Mouse (Mus musculus) left cerebral cortex, adult 9 months (tissue): ENCODE measurements around the gene Kcns3.

Source experiments
- DNase-seq, 2 experiments: peaks; one replicate each; pipeline ENCODE4 v3.0.0; 2022; ENCODE audit warnings: low spot score in 2 of 2

The Kcns3 gene

DNA sequence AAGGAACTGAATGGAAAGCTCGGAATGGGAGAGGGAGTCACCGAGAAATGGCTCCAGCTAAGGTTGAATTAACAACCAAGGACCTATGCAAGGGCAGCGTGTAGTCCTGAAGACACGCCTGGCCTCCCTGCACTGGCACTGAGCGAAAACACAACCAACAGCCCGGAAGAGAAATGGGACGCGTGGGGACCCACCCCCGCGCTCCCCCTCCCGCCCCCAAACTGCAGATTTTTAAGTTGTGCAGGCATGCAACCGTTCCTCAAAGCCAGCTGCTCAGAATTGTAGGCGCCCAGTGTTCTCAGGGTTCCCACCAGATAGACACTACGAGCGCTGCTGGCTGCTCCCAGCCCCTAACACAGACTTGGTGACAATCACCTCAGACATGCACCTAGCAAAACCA, at the start of gene Kcns3:
Gene Kcns3 (minus strand): TSS at position 42 of the 400 bp plus-strand sequence.
- DNase-seq = no peak

DNA sequence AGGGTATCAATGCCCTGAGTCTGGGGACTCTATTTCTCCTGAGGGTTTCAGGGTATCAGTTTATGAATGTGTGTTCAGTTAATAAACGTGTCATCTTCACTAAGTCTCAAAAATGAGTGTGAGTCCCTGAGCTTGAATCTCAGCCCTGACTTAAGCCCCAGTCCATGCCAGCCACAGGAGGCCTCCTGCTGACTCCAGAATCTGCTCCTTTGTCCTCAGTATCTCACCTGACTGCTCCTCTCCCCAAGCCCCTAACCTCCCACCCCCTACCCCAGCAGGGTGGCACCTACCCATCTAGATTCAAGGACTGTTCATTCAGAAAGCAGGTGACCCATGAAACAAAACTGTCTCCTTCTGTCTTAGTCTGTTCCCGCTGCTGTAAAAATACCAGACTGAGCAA, 47.7 kb upstream of the Kcns3 start:
- DNase-seq = no peak

DNA sequence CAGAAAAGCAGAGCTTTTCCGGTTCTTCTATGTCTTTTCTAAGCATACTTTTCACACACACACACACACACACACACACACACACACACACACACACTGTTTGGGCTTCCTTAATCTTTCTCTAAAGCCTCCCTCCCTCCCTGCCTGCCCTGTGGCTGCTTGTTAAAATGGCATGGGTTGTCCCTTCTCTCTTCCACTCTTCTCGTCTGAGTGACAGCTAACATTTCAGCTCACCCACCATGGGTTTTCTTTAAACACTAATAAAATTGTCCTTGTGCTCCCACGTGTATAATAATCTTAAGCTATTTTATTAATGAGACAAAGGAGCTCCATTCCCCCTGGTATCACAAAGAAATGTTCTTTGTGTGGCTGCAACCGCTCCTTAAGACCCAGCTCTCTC, 47.2 kb upstream of the Kcns3 start:
- no peak for DNase-seq

DNA sequence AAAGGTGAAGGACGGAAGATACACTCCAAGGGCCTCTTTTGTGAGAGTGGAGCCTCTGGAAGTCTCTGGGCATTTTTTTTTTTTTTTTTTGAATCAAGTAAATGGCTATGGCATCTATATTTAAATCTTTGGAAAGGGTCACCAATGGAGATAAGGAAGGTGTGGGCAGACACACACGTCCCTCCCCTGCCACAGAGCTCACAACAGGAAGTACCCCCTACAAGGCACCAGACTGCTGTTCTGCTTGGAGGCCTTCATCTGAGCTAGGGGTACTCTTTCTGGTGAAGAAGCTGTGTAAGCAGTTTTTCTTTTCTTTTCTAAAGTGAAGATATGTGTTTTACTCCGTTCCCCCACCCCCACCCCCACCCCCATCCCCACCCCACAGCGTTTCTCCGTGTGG, 46.0 kb upstream of the Kcns3 start:
- DNase-seq = no peak

DNA sequence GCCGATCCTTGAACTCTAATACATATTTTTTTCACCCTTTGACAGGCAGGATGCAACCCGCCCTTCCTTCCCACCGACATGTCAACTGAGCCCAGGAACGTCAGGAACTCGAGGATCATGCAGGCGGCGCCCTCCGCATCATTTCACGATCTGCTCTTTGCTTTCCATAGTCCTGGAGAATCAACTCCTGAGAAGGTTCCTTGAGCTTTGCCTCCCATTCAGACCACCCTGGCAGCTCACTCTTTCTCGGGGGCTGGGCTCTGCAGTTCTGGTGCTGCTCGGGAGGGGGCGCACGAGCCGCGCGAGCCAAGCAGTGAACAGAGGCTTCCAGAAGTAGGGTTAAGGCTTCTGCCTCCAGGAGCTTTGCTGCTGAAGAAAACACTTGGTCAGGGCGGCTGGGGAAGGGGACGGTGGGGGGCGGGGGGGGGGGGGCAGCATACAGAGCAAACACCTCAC, 45.3 kb upstream of the Kcns3 start:
- DNase-seq = peak in 1 of 2 experiments; percentile 69

DNA sequence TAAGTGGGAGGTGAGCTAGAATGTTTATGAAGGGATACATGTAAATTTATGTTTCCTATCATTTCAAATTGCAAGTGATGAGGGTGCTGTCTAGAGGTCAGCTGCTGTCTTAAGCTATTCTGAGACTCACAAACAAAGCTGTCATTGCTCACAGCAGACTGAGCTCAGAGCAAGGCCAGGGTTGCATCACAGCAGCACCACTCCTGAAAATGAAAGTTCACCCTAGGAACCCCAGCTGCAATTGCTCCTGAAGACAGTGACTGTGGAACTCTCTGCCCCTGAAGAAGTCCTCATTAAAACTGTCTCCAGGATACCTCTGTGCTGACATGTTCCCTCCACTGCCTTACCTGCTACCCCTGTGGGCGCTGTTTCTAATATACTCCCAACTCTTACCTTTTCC, 44.2 kb upstream of the Kcns3 start:
- DNase-seq = no peak

DNA sequence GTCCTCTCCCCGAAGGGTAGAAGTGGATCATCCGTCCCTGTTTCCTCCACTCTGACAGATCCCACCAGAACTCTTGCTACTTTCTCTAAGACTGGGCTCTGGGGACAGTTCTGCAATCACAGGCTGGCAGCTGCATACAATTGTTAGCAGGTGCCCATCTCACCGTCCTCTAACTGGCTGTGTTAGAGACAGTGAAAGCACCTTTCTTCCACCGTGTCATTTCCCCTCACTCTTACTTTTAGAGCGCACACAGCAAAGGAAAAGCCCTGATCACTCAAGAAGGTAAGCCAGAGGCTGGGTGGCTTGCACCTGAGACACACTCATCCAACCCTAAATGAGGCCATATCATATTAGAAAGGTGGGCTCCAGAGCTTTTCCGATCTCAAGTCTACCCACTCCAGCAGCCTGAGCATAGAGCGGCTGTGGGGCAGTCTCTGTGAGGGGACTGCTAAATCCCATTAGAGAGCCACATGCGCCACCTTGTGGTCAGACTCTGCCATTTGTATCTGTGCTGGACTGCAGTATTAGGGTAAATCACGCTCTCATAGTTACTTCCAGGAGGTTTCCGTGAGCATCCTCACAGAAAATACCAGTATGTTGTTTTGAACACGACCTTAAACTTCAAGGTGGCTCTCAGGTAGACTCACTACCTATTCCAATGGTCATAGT, 27.8 kb upstream of the Kcns3 start:
- DNase-seq = peak; percentile 26 to 91

DNA sequence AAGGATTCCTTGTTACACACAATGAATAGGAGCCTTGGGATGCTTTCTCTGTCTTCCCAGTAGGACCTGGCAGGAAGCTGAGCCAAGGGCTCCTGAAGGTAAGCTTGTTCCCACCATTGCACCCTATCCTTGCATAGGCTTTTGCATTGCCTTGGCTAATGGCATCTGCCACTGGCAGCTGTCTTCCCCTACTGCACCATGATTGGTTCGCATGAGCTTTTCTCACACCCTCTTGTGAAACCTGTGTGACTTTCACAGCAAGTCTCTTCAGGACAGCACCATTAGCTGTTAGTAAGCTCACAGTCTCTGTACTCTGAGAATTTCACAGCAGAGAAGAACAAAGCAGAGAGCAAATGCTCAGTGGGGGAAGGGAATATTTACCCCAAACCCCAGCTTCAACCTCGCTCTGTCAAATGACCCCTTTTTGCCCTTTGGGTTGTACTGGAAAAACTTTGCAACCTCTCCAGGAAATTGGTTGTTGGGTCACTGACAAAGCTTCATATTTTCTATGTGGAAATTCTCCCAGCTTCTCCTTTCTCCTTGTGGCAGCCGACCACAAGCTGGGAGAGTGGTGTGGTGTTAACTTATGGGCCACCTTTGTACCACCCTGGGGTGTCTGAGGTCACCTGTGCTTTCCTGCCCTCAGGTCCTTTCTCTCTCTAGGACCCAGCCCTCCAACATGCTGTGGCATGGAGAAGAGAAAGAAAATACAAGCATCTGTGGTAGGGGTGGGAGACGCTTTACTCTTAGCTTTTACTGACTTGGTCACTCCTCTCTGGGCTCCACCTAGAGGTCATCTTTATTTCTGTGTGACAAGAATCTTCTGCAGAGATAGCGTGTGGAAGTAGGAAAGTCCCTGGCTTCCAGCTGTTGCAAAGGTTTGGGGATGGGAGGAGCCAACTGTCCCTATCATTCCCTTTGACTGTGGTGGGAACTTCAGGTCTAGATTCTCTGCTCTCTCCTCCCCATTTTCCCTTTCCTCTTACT, 26.8 kb upstream of the Kcns3 start:
- no peak for DNase-seq

DNA sequence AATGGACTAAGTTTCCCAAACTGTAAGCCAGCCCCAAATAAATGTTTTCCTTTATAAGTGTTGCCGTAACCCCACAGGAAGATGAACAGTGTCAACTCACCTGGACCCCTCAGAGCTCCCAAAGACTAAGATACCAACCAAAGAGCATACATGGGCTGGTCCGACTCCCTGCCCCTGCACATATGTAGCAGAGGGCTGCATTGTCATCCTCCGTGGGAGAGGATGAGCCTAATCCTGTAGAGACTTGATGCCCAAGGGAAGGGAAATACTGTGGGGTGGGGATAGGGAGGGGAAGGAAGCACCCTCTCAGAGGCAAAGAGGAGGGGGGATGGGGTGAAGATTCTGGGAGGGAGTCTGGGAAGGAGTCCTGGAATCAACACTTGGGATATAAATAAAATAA, 7.8 kb upstream of the Kcns3 start:
- DNase-seq = no peak

- no peak for DNase-seq
These were observed 4.3 kb upstream of the Kcns3 start for GRCm38 (mm10) chr12:11155123-11155522.

GRCm38 (mm10) chr12:11153587-11153986, 2.7 kb upstream of the Kcns3 start:
- no peak for DNase-seq

- DNase-seq = no peak
These were observed 492 bp downstream of the Kcns3 start for GRCm38 (mm10) chr12:11150192-11150935.

GRCm38 (mm10) chr12:11149421-11150191, 1.2 kb downstream of the Kcns3 start:
- DNase-seq = peak in 1 of 2 experiments; percentile 13

GRCm38 (mm10) chr12:11149121-11149420, 1.8 kb downstream of the Kcns3 start:
- DNase-seq = no peak

DNA sequence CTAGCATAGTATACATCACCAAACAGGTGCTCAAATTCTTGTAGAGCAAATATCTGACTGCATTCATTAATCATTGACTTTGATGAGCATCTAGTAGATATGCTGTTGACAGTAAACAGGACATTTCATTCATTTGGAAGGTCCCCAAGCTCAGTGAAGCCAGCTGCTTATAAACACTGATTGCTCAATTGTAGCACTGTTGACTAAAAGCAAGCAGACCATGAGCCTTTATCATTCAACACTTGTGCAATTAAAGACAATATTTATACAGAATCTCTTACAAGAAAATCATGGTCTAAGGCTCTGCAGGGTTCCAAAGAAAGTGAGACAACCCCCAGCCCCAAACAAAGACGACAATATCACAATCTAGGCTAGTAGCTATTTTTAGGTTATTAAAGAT, 6.0 kb downstream of the Kcns3 start:
- DNase-seq = no peak

DNA sequence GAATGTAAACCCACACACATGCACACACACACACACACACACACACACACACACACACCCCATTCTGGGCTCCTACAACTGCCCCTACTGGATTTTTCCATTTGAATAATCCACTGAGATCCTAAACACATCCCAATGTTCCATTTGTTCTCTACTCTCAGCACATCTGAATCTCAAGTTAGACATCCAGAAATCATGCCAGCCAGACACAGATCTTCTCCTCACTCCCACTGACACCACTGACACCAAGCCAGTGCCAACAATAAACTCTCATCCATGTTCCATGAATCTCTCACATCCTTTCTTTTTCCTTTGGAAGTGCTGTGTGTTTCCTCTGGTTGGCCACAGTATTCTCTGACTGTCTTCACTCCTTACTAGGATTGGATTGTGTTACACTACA, 18.4 kb downstream of the Kcns3 start:
- no peak for DNase-seq

GRCm38 (mm10) chr12:11129188-11129587, 21.7 kb downstream of the Kcns3 start:
- no peak for DNase-seq

DNA sequence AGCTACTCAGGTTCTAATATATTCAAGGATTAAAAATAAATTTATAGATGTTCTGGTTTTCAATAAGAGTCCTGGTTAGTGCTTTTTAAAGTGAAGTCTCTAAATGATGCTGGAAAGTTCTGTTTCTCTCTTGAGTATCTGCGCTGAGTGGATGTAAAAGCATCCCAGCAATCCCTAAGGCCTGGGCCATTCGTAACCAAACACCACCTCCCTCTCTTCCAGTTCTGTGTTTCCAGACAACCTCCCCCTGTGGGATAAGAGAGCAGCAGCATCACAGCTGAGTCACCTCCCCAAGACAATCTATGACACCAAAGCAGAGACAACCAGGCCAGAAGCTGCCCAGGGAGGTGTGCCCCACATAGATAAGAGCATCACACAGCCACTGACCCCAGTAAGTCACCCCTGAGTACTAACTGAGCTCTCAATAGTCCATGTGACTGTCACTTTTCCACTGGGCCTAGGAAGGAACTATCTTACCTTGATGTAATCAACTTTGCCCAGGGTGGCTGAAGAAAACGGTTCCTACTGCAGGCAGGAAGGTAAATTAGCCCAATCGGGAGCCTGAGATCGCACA, 24.6 kb downstream of the Kcns3 start:
- no peak for DNase-seq

DNA sequence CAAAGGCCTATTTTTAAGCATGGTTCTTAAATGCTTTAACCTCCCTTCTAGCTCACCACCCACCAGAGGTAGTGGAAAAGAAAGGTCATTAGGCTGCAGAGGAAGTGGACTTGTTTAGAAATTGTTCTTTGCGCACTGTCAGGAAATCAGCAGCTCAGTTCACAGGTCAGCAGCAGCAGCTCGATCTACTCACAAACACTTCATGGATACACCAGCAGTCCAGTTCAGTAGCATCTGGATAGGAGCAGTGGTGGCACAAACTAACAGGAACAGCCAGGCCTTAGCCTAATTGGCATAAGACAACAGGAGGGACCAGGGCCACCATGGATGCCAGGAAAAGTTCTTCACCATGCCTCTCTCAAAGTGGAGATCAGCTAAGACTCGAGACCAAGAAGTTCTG, 49.3 kb downstream of the Kcns3 start:
- no peak for DNase-seq

- no peak for DNase-seq
These were observed 62.1 kb downstream of the Kcns3 start for GRCm38 (mm10) chr12:11088626-11089372.

DNA sequence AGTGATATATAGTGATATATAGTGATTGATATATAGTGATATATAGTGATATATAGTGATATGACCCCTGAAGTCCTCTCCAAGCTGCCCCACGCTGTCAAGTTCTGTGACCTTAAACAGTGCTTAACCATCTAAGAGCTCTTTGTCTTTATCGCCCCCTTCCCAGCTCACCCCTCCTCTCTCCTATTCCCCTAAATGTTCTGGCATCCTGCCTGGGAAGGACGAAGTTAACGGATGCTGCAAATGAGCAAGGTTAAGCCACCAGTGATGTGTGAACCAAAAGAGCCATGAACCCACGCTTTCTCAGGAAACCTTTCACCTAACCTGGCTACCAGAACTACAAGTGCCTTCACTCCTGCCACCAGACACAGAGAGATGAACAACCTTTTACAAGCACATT, 64.0 kb downstream of the Kcns3 start:
- no peak for DNase-seq
